Mouse (Mus musculus): Measurements from ENCODE around the gene Cd164l2. TPM values are rescaled to one million over a fixed set of nuclear protein-coding genes. Genes with fewer than 3 reads are reported as not detected.

Cd164l2 gene
- polyA plus RNA-seq, 1 experiment from 2014 or later = 0.28 TPM

GRCm38 (mm10) chr4:133226073-133226472 is 14.1 kb downstream of the Cd164l2 start:
- Histone ChIP-seq H3K9me3 (replicated peaks) (no peaks in the 10 kb centered on the region), H3K4me2 (no peak overlapping the region), H3K4me3 (no peak overlapping the region), H3K36me3 (no peaks in the 10 kb centered on the region), H3K27me3 (peaks cover 20% of the 10 kb centered on the region), H3K4me1 (replicated peaks) (no peaks in the 10 kb centered on the region), H3K27ac (no peak overlapping the region), H3K9ac (no peak overlapping the region)
- ATAC-seq (replicated peaks; ENCODE audit: insufficient number of reproducible peaks, insufficient read depth, low FRiP score, low read depth) = no peak
- WGBS = 61% methylated on average over 10 of the region's 10 CpGs

GRCm38 (mm10) chr4:133227636-133228035 is 15.7 kb downstream of the Cd164l2 start:
- Histone ChIP-seq H3K9me3 (replicated peaks) (no peaks in the 10 kb centered on the region), H3K4me2 (no peak overlapping the region), H3K4me3 (no peak overlapping the region), H3K27ac (no peak overlapping the region), H3K9ac (no peak overlapping the region), H3K27me3 (peaks cover 6% of the 10 kb centered on the region; the same call in 1 of the 2 replicates), H3K36me3 (no peaks in the 10 kb centered on the region), H3K4me1 (replicated peaks) (no peaks in the 10 kb centered on the region)
- 63% methylated on average over 8 of the region's 8 CpGs for WGBS
- no peak for ATAC-seq (replicated peaks; ENCODE audit: insufficient number of reproducible peaks, insufficient read depth, low FRiP score, low read depth)

- H3K27ac ChIP-seq = no peak overlapping the region
- no peaks in the 10 kb centered on the region for H3K9me3 ChIP-seq (replicated peaks)
- H3K27me3 ChIP-seq = no peaks in the 10 kb centered on the region; the same call in 1 of the 2 replicates
- no peak for ATAC-seq (replicated peaks; ENCODE audit: insufficient number of reproducible peaks, insufficient read depth, low FRiP score, low read depth)
- peaks cover 3% of the 10 kb centered on the region for H3K4me1 ChIP-seq (replicated peaks)
- WGBS = 75% methylated on average over 8 of the region's 8 CpGs
- H3K36me3 ChIP-seq = no peaks in the 10 kb centered on the region
- no peak overlapping the region for H3K4me2 ChIP-seq
- no peak overlapping the region for H3K9ac ChIP-seq
- no peak overlapping the region for H3K4me3 ChIP-seq
Measured at GRCm38 (mm10) chr4:133229582-133229981, 17.7 kb downstream of the Cd164l2 start.

- Histone ChIP-seq H3K27me3 (peaks cover 3% of the 10 kb centered on the region; the same call in 1 of the 2 replicates), H3K9ac (no peak overlapping the region), H3K4me2 (no peak overlapping the region), H3K27ac (no peak overlapping the region), H3K4me3 (no peak overlapping the region), H3K36me3 (no peaks in the 10 kb centered on the region), H3K4me1 (replicated peaks) (peaks cover 3% of the 10 kb centered on the region), H3K9me3 (replicated peaks) (no peaks in the 10 kb centered on the region)
- ATAC-seq (replicated peaks; ENCODE audit: insufficient number of reproducible peaks, insufficient read depth, low FRiP score, low read depth) = no peak
- WGBS = 28% methylated on average over 10 of the region's 10 CpGs
Measured at GRCm38 (mm10) chr4:133233285-133233976, 21.5 kb downstream of the Cd164l2 start.

GRCm38 (mm10) chr4:133234771-133235170 is 22.8 kb downstream of the Cd164l2 start:
- Histone ChIP-seq H3K4me1 (replicated peaks) (peaks cover 3% of the 10 kb centered on the region), H3K9me3 (replicated peaks) (no peaks in the 10 kb centered on the region), H3K9ac (no peak overlapping the region), H3K27me3 (peaks cover 3% of the 10 kb centered on the region; the same call in 1 of the 2 replicates), H3K4me3 (no peak overlapping the region), H3K27ac (no peak overlapping the region), H3K4me2 (no peak overlapping the region), H3K36me3 (no peaks in the 10 kb centered on the region)
- ATAC-seq (replicated peaks; ENCODE audit: insufficient number of reproducible peaks, insufficient read depth, low FRiP score, low read depth) = no peak
- WGBS = 46% methylated on average over 5 of the region's 5 CpGs

- Histone ChIP-seq H3K27ac (no peak overlapping the region), H3K27me3 (peaks cover 3% of the 10 kb centered on the region; the same call in 1 of the 2 replicates), H3K36me3 (no peaks in the 10 kb centered on the region), H3K4me2 (no peak overlapping the region), H3K9me3 (replicated peaks) (no peaks in the 10 kb centered on the region), H3K4me3 (no peak overlapping the region), H3K4me1 (replicated peaks) (peaks cover 5% of the 10 kb centered on the region), H3K9ac (no peak overlapping the region)
- 75% methylated on average over 5 of the region's 5 CpGs for WGBS
- ATAC-seq (replicated peaks; ENCODE audit: insufficient number of reproducible peaks, insufficient read depth, low FRiP score, low read depth) = no peak
Measured at GRCm38 (mm10) chr4:133235415-133235814, 23.5 kb downstream of the Cd164l2 start.

GRCm38 (mm10) chr4:133237911-133238310 is 26.0 kb downstream of the Cd164l2 start:
- Histone ChIP-seq H3K4me1 (replicated peaks) (peaks cover 17% of the 10 kb centered on the region), H3K4me3 (no peak overlapping the region), H3K9ac (no peak overlapping the region), H3K27ac (no peak overlapping the region), H3K4me2 (no peak overlapping the region), H3K27me3 (peaks cover 9% of the 10 kb centered on the region), H3K9me3 (replicated peaks) (no peaks in the 10 kb centered on the region), H3K36me3 (no peaks in the 10 kb centered on the region)
- ATAC-seq (replicated peaks; ENCODE audit: insufficient number of reproducible peaks, insufficient read depth, low FRiP score, low read depth) = no peak
- WGBS = 45% methylated on average over 4 of the region's 4 CpGs

- H3K4me3 ChIP-seq = peak within 1 kb of the TSS; percentile 65
- H3K4me2 ChIP-seq = peak within 1 kb of the TSS; percentile 90
- peak within 1 kb of the TSS; percentile 78 for H3K27ac ChIP-seq
- H3K9ac ChIP-seq = peak within 1 kb of the TSS; percentile 67
- peaks cover 17% of the 10 kb centered on the region for H3K27me3 ChIP-seq
- H3K9me3 ChIP-seq (replicated peaks) = no peaks in the 10 kb centered on the region
- no peaks in the 10 kb centered on the region for H3K36me3 ChIP-seq
- ATAC-seq (replicated peaks; ENCODE audit: insufficient number of reproducible peaks, insufficient read depth, low FRiP score, low read depth) = peak; percentile 54
- 11% methylated on average over 16 of the region's 16 CpGs for WGBS
- peaks cover 14% of the 10 kb centered on the region for H3K4me1 ChIP-seq (replicated peaks)
Measured at GRCm38 (mm10) chr4:133240490-133240921, 28.6 kb downstream of the Cd164l2 start, which contains the start of gene Map3k6. Gene Map3k6, plus strand, starts transcription at chr4:133240818.

- H3K4me3 ChIP-seq = peak overlapping the region; percentile 65
- ATAC-seq (replicated peaks; ENCODE audit: insufficient number of reproducible peaks, insufficient read depth, low FRiP score, low read depth) = peak; percentile 89
- peaks cover 14% of the 10 kb centered on the region for H3K4me1 ChIP-seq (replicated peaks)
- H3K9me3 ChIP-seq (replicated peaks) = no peaks in the 10 kb centered on the region
- peak overlapping the region; percentile 78 for H3K27ac ChIP-seq
- H3K36me3 ChIP-seq = no peaks in the 10 kb centered on the region
- H3K27me3 ChIP-seq = peaks cover 24% of the 10 kb centered on the region
- WGBS = under 1% methylated on average over 78 of the region's 78 CpGs
- peak overlapping the region; percentile 67 for H3K9ac ChIP-seq
- H3K4me2 ChIP-seq = peak overlapping the region; percentile 90
Measured at GRCm38 (mm10) chr4:133240934-133241908, 29.3 kb downstream of the Cd164l2 start.

GRCm38 (mm10) chr4:133241910-133242309 is 30.0 kb downstream of the Cd164l2 start:
- WGBS = 26% methylated on average over 11 of the region's 11 CpGs
- no peak overlapping the region for H3K9ac ChIP-seq

GRCm38 (mm10) chr4:133242710-133243109 is 30.8 kb downstream of the Cd164l2 start:
- peaks cover 36% of the 10 kb centered on the region for H3K27me3 ChIP-seq
- WGBS = 68% methylated on average over 9 of the region's 9 CpGs

More at GRCm38 (mm10) chr4:133241910-133242309, 30.0 kb downstream of the Cd164l2 start:
- peaks cover 14% of the 10 kb centered on the region for H3K4me1 ChIP-seq (replicated peaks)
- no peaks in the 10 kb centered on the region for H3K36me3 ChIP-seq
- H3K27me3 ChIP-seq = peaks cover 28% of the 10 kb centered on the region
- H3K27ac ChIP-seq = no peak overlapping the region
- peak overlapping the region; percentile 65 for H3K4me3 ChIP-seq
- H3K9me3 ChIP-seq (replicated peaks) = no peaks in the 10 kb centered on the region
- ATAC-seq (replicated peaks; ENCODE audit: insufficient number of reproducible peaks, insufficient read depth, low FRiP score, low read depth) = no peak
- H3K4me2 ChIP-seq = peak overlapping the region; percentile 90

More at GRCm38 (mm10) chr4:133242710-133243109, 30.8 kb downstream of the Cd164l2 start:
- Histone ChIP-seq H3K4me3 (no peak overlapping the region), H3K4me1 (replicated peaks) (peaks cover 19% of the 10 kb centered on the region), H3K9me3 (replicated peaks) (no peaks in the 10 kb centered on the region), H3K36me3 (no peaks in the 10 kb centered on the region), H3K4me2 (no peak overlapping the region), H3K9ac (no peak overlapping the region), H3K27ac (no peak overlapping the region)
- ATAC-seq (replicated peaks; ENCODE audit: insufficient number of reproducible peaks, insufficient read depth, low FRiP score, low read depth) = no peak

Measured in heart, embryonic 15.5 days (tissue).